2 mouse cellular contexts compared by ENCODE assay signal in the genomic region with DNA sequence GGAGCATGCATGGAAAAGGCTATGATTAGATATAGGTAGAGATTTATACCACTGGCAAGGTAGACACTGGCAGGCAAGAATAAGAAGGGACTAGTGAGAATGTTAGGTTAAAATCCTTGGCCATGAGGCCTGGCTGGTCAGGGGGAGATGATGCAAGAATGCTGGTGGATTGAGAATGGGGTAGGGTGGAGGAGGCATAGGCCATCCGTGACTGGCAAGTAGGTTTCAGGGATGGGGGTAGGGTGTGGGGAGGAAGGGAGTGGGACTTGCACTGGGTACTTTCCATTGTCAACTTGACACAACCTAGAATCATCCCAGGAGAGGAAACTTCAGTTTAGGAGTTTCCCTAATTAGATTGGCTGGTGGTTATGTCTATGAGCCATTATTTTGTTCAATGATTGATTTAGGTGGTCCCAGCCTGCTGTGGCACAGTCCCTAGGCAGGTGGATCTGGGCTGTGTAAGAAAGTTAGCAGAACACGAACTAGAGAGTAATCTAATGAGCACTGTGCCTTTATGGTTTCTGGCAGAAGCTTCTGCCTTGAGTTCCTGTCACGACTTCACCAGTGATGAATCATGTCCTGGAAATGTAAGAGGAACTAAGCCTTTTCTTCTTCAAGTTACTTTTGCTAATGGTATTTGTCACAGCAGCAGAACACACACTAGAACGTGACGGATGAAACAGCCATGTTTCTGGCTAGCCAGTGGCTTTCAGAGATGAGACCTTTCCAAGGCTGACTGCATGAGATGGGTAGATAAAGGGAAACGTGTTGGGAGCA.
TF ChIP-seq lines count a peak whose summit lies in the region.

No protein-coding gene starts in this region.

TF ChIP-seq in CH12.LX, 34 proteins besides CTCF, POLR2A, EP300 and RAD21 (continued from another document):
- TF ChIP-seq JUND (conservative IDR thresholded peaks at IDR 0.05; ENCODE audit: low read depth, low read length) (no peak; the same call in 1 of the 2 replicates), SIN3A (IDR thresholded peaks at IDR 0.05; ENCODE audit: low read length) (no peak), CHD2 (IDR thresholded peaks at IDR 0.05; ENCODE audit: low read length) (no peak), IRF4 (IDR thresholded peaks at IDR 0.05; ENCODE audit: low read depth, low read length) (peak; percentile 26; the same call in 1 of the 2 replicates), PAX5 (IDR thresholded peaks at IDR 0.05; ENCODE audit: low read length) (no peak), ELF1 (IDR thresholded peaks at IDR 0.05; ENCODE audit: low read depth, low read length) (no peak), ZMIZ1 (IDR thresholded peaks at IDR 0.05; ENCODE audit: low read depth, low read length) (no peak), TCF12 (IDR thresholded peaks at IDR 0.05; ENCODE audit: low read depth, low read length) (peak; percentile 49; the same call in 1 of the 2 replicates), UBTF (IDR thresholded peaks at IDR 0.05; ENCODE audit: low read depth, low read length) (no peak), RCOR1 (conservative IDR thresholded peaks at IDR 0.05; ENCODE audit: low read depth, low read length) (no peak), BHLHE40 (IDR thresholded peaks at IDR 0.05; ENCODE audit: low read depth, low read length) (peak; percentile 79), MYC (IDR thresholded peaks at IDR 0.05; ENCODE audit: low read depth, low read length) (peak; percentile 87; the same call in 1 of the 2 replicates), GABPA (IDR thresholded peaks at IDR 0.05; ENCODE audit: insufficient replicate concordance, low read depth, low read length) (no peak), SMC3 (IDR thresholded peaks at IDR 0.05; ENCODE audit: low read depth, low read length) (no peak), USF1 (IDR thresholded peaks at IDR 0.05; ENCODE audit: low read depth, low read length) (no peak), CHD1 (IDR thresholded peaks at IDR 0.05; ENCODE audit: low read depth, low read length) (no peak), MXI1 (IDR thresholded peaks at IDR 0.05; ENCODE audit: low read depth, low read length) (no peak), ZKSCAN1 (IDR thresholded peaks at IDR 0.05; ENCODE audit: borderline replicate concordance, low read depth, low read length) (no peak), ZNF384 (IDR thresholded peaks at IDR 0.05; ENCODE audit: low read depth, low read length) (no peak), MAX (IDR thresholded peaks at IDR 0.05; ENCODE audit: low read length) (peak; percentile 43; the same call in 1 of the 2 replicates), E2F4 (IDR thresholded peaks at IDR 0.05; ENCODE audit: insufficient replicate concordance, low read depth, low read length) (no peak), USF2 (conservative IDR thresholded peaks at IDR 0.05; ENCODE audit: low read depth, low read length) (no peak), NELFE (IDR thresholded peaks at IDR 0.05; ENCODE audit: low read depth, low read length) (no peak), ETS1 (conservative IDR thresholded peaks at IDR 0.05; ENCODE audit: low read depth, low read length) (peak; percentile 44), MEF2A (IDR thresholded peaks at IDR 0.05; ENCODE audit: borderline replicate concordance, low read depth, low read length) (peak; percentile 12; the same call in 1 of the 2 replicates), NRF1 (IDR thresholded peaks at IDR 0.05; ENCODE audit: low read depth, low read length) (no peak), HCFC1 (IDR thresholded peaks at IDR 0.05; ENCODE audit: low read depth, low read length) (no peak), TBP (conservative IDR thresholded peaks at IDR 0.05; ENCODE audit: low read depth, low read length) (no peak), ZC3H11A (IDR thresholded peaks at IDR 0.05; ENCODE audit: low read depth, low read length) (no peak), MAFK (IDR thresholded peaks at IDR 0.05; ENCODE audit: insufficient replicate concordance, low read length) (0 out of 2 replicates have a peak, but pooled peaks have one; percentile 16), MAZ (IDR thresholded peaks at IDR 0.05; ENCODE audit: low read depth, low read length) (no peak)

TF ChIP-seq in myocyte, 11 proteins besides CTCF, POLR2A, EP300 and RAD21 (continued from another document):
- no peak for TF ChIP-seq POLR2AphosphoS2 (IDR thresholded peaks at IDR 0.05; ENCODE audit: insufficient read length, low read depth)
- no peak for TF ChIP-seq REST (IDR thresholded peaks at IDR 0.05; ENCODE audit: insufficient read depth, insufficient read length)
- no peak for TF ChIP-seq TCF12 (IDR thresholded peaks at IDR 0.05; ENCODE audit: insufficient read depth, poor library complexity, severe bottlenecking)
